Mouse (Mus musculus): Measurements from ENCODE around the gene Gpc2. TPM values are rescaled to one million over a fixed set of nuclear protein-coding genes. Genes with fewer than 3 reads are reported as not detected.

Gpc2 gene
- polyA plus RNA-seq, 1 experiment: 0.54 TPM

Other genes starting within 250 kb of the Gpc2 start
- not detected for gene Smok3c, start 226.8 kb downstream of the Gpc2 start, polyA plus RNA-seq (2012; fragmentation: generic; extraction: Trizol)
- gene Zkscan1, start 194.9 kb downstream of the Gpc2 start, polyA plus RNA-seq (2012; fragmentation: generic; extraction: Trizol): 5.1 TPM
- 12.3 TPM for gene Zscan21, start 163.1 kb downstream of the Gpc2 start, polyA plus RNA-seq (2012; fragmentation: generic; extraction: Trizol)
- gene Zfp113, start 124.3 kb downstream of the Gpc2 start, polyA plus RNA-seq (2012; fragmentation: generic; extraction: Trizol): 3.0 TPM
- 186 TPM for gene Cops6, start 118.9 kb downstream of the Gpc2 start, polyA plus RNA-seq (2012; fragmentation: generic; extraction: Trizol)
- 10.4 TPM for gene Ap4m1, start 108.0 kb downstream of the Gpc2 start, polyA plus RNA-seq (2012; fragmentation: generic; extraction: Trizol)
- 55.4 TPM for gene Mcm7, start 107.6 kb downstream of the Gpc2 start, polyA plus RNA-seq (2012; fragmentation: generic; extraction: Trizol)
- gene Taf6, start 92.6 kb downstream of the Gpc2 start, polyA plus RNA-seq (2012; fragmentation: generic; extraction: Trizol): 47.1 TPM
- gene Cnpy4, start 92.5 kb downstream of the Gpc2 start, polyA plus RNA-seq (2012; fragmentation: generic; extraction: Trizol): 11.5 TPM
- 2.5 TPM for gene Mblac1, start 85.7 kb downstream of the Gpc2 start, polyA plus RNA-seq (2012; fragmentation: generic; extraction: Trizol)
- gene Nxpe5, start 54.1 kb downstream of the Gpc2 start, polyA plus RNA-seq (2012; fragmentation: generic; extraction: Trizol): not detected
- gene Lamtor4, start 24.5 kb downstream of the Gpc2 start, polyA plus RNA-seq (2012; fragmentation: generic; extraction: Trizol): 97.7 TPM
- gene BC037034, start 16.0 kb downstream of the Gpc2 start, polyA plus RNA-seq (2012; fragmentation: generic; extraction: Trizol): 6.7 TPM
- gene Gal3st4, start 7.2 kb downstream of the Gpc2 start, polyA plus RNA-seq (2012; fragmentation: generic; extraction: Trizol): not detected
- gene Gm43720, start within 50 bp of the Gpc2 start, polyA plus RNA-seq (2012; fragmentation: generic; extraction: Trizol): 0.01 TPM
- gene Stag3, start 235 bp upstream of the Gpc2 start, polyA plus RNA-seq (2012; fragmentation: generic; extraction: Trizol): 0.01 TPM
- gene Pvrig, start 62.0 kb upstream of the Gpc2 start, polyA plus RNA-seq (2012; fragmentation: generic; extraction: Trizol): 0.04 TPM
- gene Zfp157, start 161.5 kb upstream of the Gpc2 start, polyA plus RNA-seq (2012; fragmentation: generic; extraction: Trizol): 2.1 TPM

Measured in myocyte (in vitro differentiated cells).